Mouse (Mus musculus): Measurements from ENCODE around the gene Gkap1. TPM values are rescaled to one million over a fixed set of nuclear protein-coding genes. Genes with fewer than 3 reads are reported as not detected.

The Gkap1 gene
- polyA plus RNA-seq, 1 experiment from 2014 or later = 34.6 TPM

DNA sequence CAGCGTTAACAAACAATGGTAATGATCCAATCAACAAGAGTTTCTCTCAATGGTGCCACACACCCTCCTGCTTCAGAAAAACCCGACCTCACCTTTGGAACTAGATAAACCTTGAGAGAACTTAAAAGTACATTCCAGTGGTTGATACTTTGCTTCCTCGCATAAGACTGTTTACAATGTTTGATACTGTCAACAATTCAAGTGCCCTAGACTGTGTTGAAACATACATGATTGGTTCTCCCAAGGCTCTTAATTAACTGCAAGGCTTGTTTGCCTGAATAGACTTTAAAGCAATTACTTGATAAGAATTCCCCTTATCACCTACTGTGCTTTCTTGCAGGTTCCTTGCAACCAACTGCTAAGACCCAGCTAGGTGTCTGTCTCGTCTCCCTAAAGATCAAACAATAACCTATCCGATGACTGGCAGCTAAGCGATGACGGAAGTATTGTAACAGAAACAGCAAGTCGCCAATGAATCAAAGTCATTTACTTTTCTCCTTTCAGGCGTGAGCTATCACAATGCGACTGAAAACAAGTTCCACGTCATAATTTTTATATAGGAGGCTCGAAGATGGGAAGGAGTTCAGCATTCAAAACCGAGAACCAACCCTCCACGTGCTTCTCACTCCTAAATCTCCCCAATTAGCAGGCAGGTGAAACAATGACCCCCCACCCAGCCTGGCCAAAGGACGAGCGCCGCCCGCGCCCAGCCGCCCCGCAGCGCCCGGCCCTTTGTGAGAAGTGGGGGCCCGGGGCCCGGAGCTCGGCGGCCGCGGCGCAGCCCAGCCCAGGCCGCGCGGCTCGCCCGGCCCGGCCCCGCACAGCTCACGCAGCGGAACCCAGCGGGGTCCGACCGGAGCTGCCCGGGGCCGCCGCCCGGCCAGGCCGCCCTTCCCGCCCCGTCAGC lies 60.9 kb downstream of the Gkap1 start:
- peaks cover 41% of the 10 kb centered on the region for H3K4me1 ChIP-seq
- H3K9ac ChIP-seq = peak overlapping the region; percentile 98
- H3K27me3 ChIP-seq = 0 out of 2 replicates have a peak, but pooled peaks cover 2% of the 10 kb centered on the region
- peak overlapping the region; percentile 77 for H3K27ac ChIP-seq
- peak overlapping the region; percentile 82 for H3K4me2 ChIP-seq
- H3K9me3 ChIP-seq (replicated peaks) = no peaks in the 10 kb centered on the region
- 2% methylated on average over 40 of the region's 49 CpGs for WGBS
- peak overlapping the region; percentile 98 for H3K4me3 ChIP-seq
- H3K36me3 ChIP-seq (ENCODE audit: poor library complexity, severe bottlenecking) = no peaks in the 10 kb centered on the region
- peak; percentile 73 for ATAC-seq

DNA sequence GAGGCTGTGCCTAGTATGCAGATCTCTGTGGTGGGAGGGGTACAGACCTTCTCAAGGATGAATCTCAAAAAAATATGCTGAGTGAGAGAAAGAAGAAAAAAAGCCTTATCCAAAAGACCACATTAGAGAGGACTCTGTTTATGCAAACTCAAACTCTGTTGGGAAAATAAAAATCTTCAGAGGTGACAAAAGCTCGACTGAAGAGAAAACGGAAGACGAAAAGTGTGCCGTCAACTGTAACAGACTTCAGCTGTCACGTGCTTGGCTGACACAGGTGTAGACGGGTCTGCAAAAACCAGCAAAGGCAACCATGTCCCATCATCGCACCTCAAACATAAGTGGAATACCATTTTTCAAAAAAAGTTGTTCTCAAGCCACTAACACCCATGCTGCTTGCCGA lies 61.7 kb downstream of the Gkap1 start:
- H3K4me3 ChIP-seq = peak overlapping the region; percentile 98
- peak overlapping the region; percentile 82 for H3K4me2 ChIP-seq
- no peaks in the 10 kb centered on the region for H3K36me3 ChIP-seq (ENCODE audit: poor library complexity, severe bottlenecking)
- peak overlapping the region; percentile 98; the same call in 1 of the 2 replicates for H3K9ac ChIP-seq
- no peak overlapping the region for H3K27ac ChIP-seq
- ATAC-seq = no peak
- H3K4me1 ChIP-seq = peaks cover 41% of the 10 kb centered on the region
- 68% methylated on average over 8 of the region's 8 CpGs for WGBS
- no peaks in the 10 kb centered on the region for H3K9me3 ChIP-seq (replicated peaks)
- 0 out of 2 replicates have a peak, but pooled peaks cover 2% of the 10 kb centered on the region for H3K27me3 ChIP-seq

DNA sequence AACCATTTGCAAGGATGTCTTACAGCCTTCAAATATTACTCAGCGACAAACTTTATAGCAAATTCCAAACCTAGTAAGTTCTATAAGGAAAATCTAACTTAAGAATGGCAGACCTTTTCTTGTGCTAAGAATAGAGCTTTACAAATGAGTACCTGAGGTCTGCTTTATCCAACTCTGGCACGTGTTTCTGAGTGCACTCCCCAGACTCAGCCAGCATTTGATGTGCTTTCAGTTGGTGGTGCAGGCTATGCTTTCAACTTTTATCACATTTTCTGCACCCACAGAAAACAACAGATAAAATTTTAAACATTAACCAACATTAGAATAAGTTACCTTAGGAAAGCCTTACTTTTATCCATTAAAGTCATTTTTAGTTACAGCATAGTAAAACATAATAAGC lies 63.0 kb downstream of the Gkap1 start:
- Histone ChIP-seq H3K36me3 (ENCODE audit: poor library complexity, severe bottlenecking) (no peaks in the 10 kb centered on the region), H3K9ac (no peak overlapping the region), H3K4me1 (peaks cover 41% of the 10 kb centered on the region), H3K4me2 (no peak overlapping the region), H3K4me3 (no peak overlapping the region), H3K27ac (no peak overlapping the region), H3K9me3 (replicated peaks) (no peaks in the 10 kb centered on the region), H3K27me3 (0 out of 2 replicates have a peak, but pooled peaks cover 2% of the 10 kb centered on the region)
- no peak for ATAC-seq
- 73% methylated on average over 2 of the region's 2 CpGs for WGBS

- no peak overlapping the region for H3K4me2 ChIP-seq
- no peak for ATAC-seq
- H3K4me1 ChIP-seq = peaks cover 34% of the 10 kb centered on the region
- no peak overlapping the region for H3K27ac ChIP-seq
- H3K36me3 ChIP-seq (ENCODE audit: poor library complexity, severe bottlenecking) = no peaks in the 10 kb centered on the region
- H3K9me3 ChIP-seq (replicated peaks) = no peaks in the 10 kb centered on the region
- 84% methylated on average over 5 of the region's 5 CpGs for WGBS
- H3K9ac ChIP-seq = no peak overlapping the region
- no peak overlapping the region for H3K4me3 ChIP-seq
- H3K27me3 ChIP-seq = no peaks in the 10 kb centered on the region
Observed at GRCm38 (mm10) chr13:58210441-58210840, 65.1 kb downstream of the Gkap1 start.

DNA sequence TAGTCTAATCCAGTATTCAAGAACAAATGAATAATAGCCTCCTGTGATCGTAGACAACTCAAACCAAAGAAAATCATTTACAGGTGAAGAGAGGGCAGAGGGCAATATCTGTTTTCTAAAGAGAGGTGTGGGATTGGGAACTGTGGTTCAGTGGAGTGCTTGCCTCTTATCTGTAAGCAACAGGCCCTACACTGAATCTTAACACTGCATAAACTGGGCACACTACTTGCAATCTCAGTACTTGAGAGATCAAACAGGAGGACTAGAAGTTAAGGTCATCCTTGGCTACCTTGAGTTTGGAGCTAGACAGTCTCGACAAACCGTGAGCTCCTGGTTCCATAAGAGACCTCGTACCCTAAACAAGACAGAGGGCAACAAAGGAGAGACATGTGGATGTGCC lies 69.4 kb downstream of the Gkap1 start:
- H3K4me2 ChIP-seq = no peak overlapping the region
- no peak overlapping the region for H3K27ac ChIP-seq
- no peaks in the 10 kb centered on the region for H3K36me3 ChIP-seq (ENCODE audit: poor library complexity, severe bottlenecking)
- H3K4me3 ChIP-seq = no peak overlapping the region
- no peak overlapping the region for H3K9ac ChIP-seq
- no peaks in the 10 kb centered on the region for H3K9me3 ChIP-seq (replicated peaks)
- no peak for ATAC-seq
- H3K27me3 ChIP-seq = no peaks in the 10 kb centered on the region
- WGBS = 94% methylated on average over 4 of the region's 4 CpGs
- H3K4me1 ChIP-seq = peaks cover 7% of the 10 kb centered on the region; the same call in 1 of the 2 replicates

GRCm38 (mm10) chr13:58204986-58205385 lies 70.5 kb downstream of the Gkap1 start:
- ATAC-seq = no peak
- Histone ChIP-seq H3K27me3 (no peaks in the 10 kb centered on the region), H3K9ac (no peak overlapping the region), H3K4me3 (no peak overlapping the region), H3K27ac (no peak overlapping the region), H3K9me3 (replicated peaks) (no peaks in the 10 kb centered on the region), H3K4me2 (no peak overlapping the region), H3K36me3 (ENCODE audit: poor library complexity, severe bottlenecking) (no peaks in the 10 kb centered on the region), H3K4me1 (no peaks in the 10 kb centered on the region)
- 63% methylated on average over 4 of the region's 4 CpGs for WGBS

GRCm38 (mm10) chr13:58204202-58204601 lies 71.3 kb downstream of the Gkap1 start:
- ATAC-seq = no peak
- no peak overlapping the region for H3K4me3 ChIP-seq
- H3K27me3 ChIP-seq = no peaks in the 10 kb centered on the region
- H3K4me1 ChIP-seq = no peaks in the 10 kb centered on the region
- H3K9me3 ChIP-seq (replicated peaks) = no peaks in the 10 kb centered on the region
- H3K27ac ChIP-seq = no peak overlapping the region
- H3K4me2 ChIP-seq = no peak overlapping the region
- no peak overlapping the region for H3K9ac ChIP-seq
- no peaks in the 10 kb centered on the region for H3K36me3 ChIP-seq (ENCODE audit: poor library complexity, severe bottlenecking)
- WGBS = 96% methylated on average over 3 of the region's 3 CpGs

DNA sequence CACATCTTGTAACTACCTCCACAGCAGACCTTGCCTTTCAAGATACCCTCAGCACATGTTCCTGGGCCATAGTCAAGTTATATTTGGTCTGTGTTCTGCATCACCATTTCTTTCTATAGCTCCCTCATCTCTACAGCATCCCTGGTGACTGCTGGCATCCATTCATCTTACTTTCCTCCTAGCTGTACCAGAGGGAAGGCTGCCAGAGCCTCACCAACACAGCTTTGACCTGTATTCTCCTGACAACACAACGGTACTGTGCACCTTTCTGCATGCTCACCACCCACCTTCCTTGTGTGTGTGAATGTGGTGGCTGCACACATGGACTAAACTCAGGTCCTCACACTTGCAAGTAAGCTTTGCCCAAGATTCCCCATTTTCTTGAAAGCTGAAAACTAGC lies 72.6 kb downstream of the Gkap1 start:
- Histone ChIP-seq H3K36me3 (ENCODE audit: poor library complexity, severe bottlenecking) (peaks cover 3% of the 10 kb centered on the region), H3K4me2 (no peak overlapping the region), H3K9ac (no peak overlapping the region), H3K4me3 (no peak overlapping the region), H3K27ac (no peak overlapping the region), H3K9me3 (replicated peaks) (no peaks in the 10 kb centered on the region), H3K27me3 (no peaks in the 10 kb centered on the region), H3K4me1 (no peaks in the 10 kb centered on the region)
- ATAC-seq = no peak
- 75% methylated on average over 1 of the region's 1 CpGs for WGBS

GRCm38 (mm10) chr13:58201908-58202307 lies 73.6 kb downstream of the Gkap1 start:
- Histone ChIP-seq H3K9me3 (replicated peaks) (no peaks in the 10 kb centered on the region), H3K36me3 (ENCODE audit: poor library complexity, severe bottlenecking) (peaks cover 13% of the 10 kb centered on the region), H3K27me3 (no peaks in the 10 kb centered on the region), H3K9ac (no peak overlapping the region), H3K4me2 (no peak overlapping the region), H3K4me3 (no peak overlapping the region), H3K4me1 (no peaks in the 10 kb centered on the region), H3K27ac (no peak overlapping the region)
- ATAC-seq = no peak
- 95% methylated on average over 3 of the region's 3 CpGs for WGBS

GRCm38 (mm10) chr13:58201343-58201742 lies 74.2 kb downstream of the Gkap1 start:
- 90% methylated on average over 6 of the region's 6 CpGs for WGBS

GRCm38 (mm10) chr13:58197981-58198640 lies 77.4 kb downstream of the Gkap1 start:
- Histone ChIP-seq H3K9ac (no peak overlapping the region), H3K27me3 (no peaks in the 10 kb centered on the region), H3K9me3 (replicated peaks) (no peaks in the 10 kb centered on the region), H3K36me3 (ENCODE audit: poor library complexity, severe bottlenecking) (peaks cover 38% of the 10 kb centered on the region), H3K4me2 (no peak overlapping the region), H3K4me3 (no peak overlapping the region), H3K4me1 (no peaks in the 10 kb centered on the region), H3K27ac (no peak overlapping the region)
- ATAC-seq = no peak
- 94% methylated on average over 7 of the region's 7 CpGs for WGBS

More at GRCm38 (mm10) chr13:58201343-58201742, 74.2 kb downstream of the Gkap1 start:
- no peak for ATAC-seq
- peaks cover 16% of the 10 kb centered on the region for H3K36me3 ChIP-seq (ENCODE audit: poor library complexity, severe bottlenecking)
- H3K4me3 ChIP-seq = no peak overlapping the region
- H3K9me3 ChIP-seq (replicated peaks) = no peaks in the 10 kb centered on the region
- no peak overlapping the region for H3K4me2 ChIP-seq
- H3K27me3 ChIP-seq = no peaks in the 10 kb centered on the region
- no peaks in the 10 kb centered on the region for H3K4me1 ChIP-seq
- H3K27ac ChIP-seq = no peak overlapping the region
- no peak overlapping the region for H3K9ac ChIP-seq

- Histone ChIP-seq H3K27ac (no peak overlapping the region), H3K9me3 (replicated peaks) (no peaks in the 10 kb centered on the region), H3K27me3 (no peaks in the 10 kb centered on the region), H3K4me2 (no peak overlapping the region), H3K36me3 (ENCODE audit: poor library complexity, severe bottlenecking) (peaks cover 45% of the 10 kb centered on the region), H3K4me3 (no peak overlapping the region), H3K9ac (no peak overlapping the region), H3K4me1 (no peaks in the 10 kb centered on the region)
- 84% methylated on average over 3 of the region's 3 CpGs for WGBS
- no peak for ATAC-seq
Observed at GRCm38 (mm10) chr13:58197211-58197610, 78.3 kb downstream of the Gkap1 start.
